Mouse (Mus musculus): ENCODE data around the gene Lama5.
"Not testable (repeated sequence)": the region's sequence is repeated elsewhere in the genome, so short reads cannot be mapped to it uniquely, and the experiment has no call there.

Gene Lama5

GRCm38 (mm10) chr2:180200681-180201080 is 25.0 kb downstream of the Lama5 start:
- DNase-seq (ENCODE audit: low spot score in 2 of 2): no peak

GRCm38 (mm10) chr2:180198782-180199181 is 26.9 kb downstream of the Lama5 start:
- no peak for DNase-seq (ENCODE audit: low spot score in 2 of 2)

- no peak for DNase-seq (ENCODE audit: low spot score in 2 of 2)
Observed at GRCm38 (mm10) chr2:180197323-180198037, 28.2 kb downstream of the Lama5 start.

- DNase-seq (ENCODE audit: low spot score in 2 of 2): no peak
Observed at GRCm38 (mm10) chr2:180196610-180197322, 28.9 kb downstream of the Lama5 start.

GRCm38 (mm10) chr2:180187362-180187761 is 38.3 kb downstream of the Lama5 start:
- DNase-seq (ENCODE audit: low spot score in 2 of 2): no peak

- no peak for DNase-seq (ENCODE audit: low spot score in 2 of 2)
Observed at GRCm38 (mm10) chr2:180185686-180186085, 40.0 kb downstream of the Lama5 start.

- DNase-seq (ENCODE audit: low spot score in 2 of 2): no peak
Observed at GRCm38 (mm10) chr2:180184752-180185109, 40.9 kb downstream of the Lama5 start.

- no peak for DNase-seq (ENCODE audit: low spot score in 2 of 2)
Observed at GRCm38 (mm10) chr2:180184011-180184751, 41.5 kb downstream of the Lama5 start.

GRCm38 (mm10) chr2:180181542-180181941 is 44.1 kb downstream of the Lama5 start:
- DNase-seq (ENCODE audit: low spot score in 2 of 2): no peak

GRCm38 (mm10) chr2:180175725-180176124 is 49.9 kb downstream of the Lama5 start:
- DNase-seq (ENCODE audit: low spot score in 2 of 2): no peak

GRCm38 (mm10) chr2:180174121-180174520 is 51.5 kb downstream of the Lama5 start:
- no peak for DNase-seq (ENCODE audit: low spot score in 2 of 2)

- not testable (repeated sequence) for DNase-seq (ENCODE audit: low spot score in 2 of 2)
Observed at GRCm38 (mm10) chr2:180173711-180174110, 51.9 kb downstream of the Lama5 start.

GRCm38 (mm10) chr2:180173163-180173562 is 52.5 kb downstream of the Lama5 start:
- DNase-seq (ENCODE audit: low spot score in 2 of 2): no peak

- DNase-seq (ENCODE audit: low spot score in 2 of 2): no peak
Observed at GRCm38 (mm10) chr2:180172152-180172551, 53.5 kb downstream of the Lama5 start.

GRCm38 (mm10) chr2:180171522-180172070 is 54.1 kb downstream of the Lama5 start:
- DNase-seq (ENCODE audit: low spot score in 2 of 2): no peak

- peak; percentile 96 to 99 for DNase-seq (ENCODE audit: low spot score in 2 of 2)
Observed at GRCm38 (mm10) chr2:180170806-180171521, 54.7 kb downstream of the Lama5 start, which contains the start of gene Adrm1. Gene Adrm1 (plus strand): TSS chr2:180171485.

- DNase-seq (ENCODE audit: low spot score in 2 of 2): no peak
Observed at GRCm38 (mm10) chr2:180170151-180170805, 55.4 kb downstream of the Lama5 start.

GRCm38 (mm10) chr2:180166869-180167268 is 58.8 kb downstream of the Lama5 start:
- DNase-seq (ENCODE audit: low spot score in 2 of 2): no peak

GRCm38 (mm10) chr2:180165855-180166254 is 59.8 kb downstream of the Lama5 start:
- DNase-seq (ENCODE audit: low spot score in 2 of 2): no peak

- DNase-seq (ENCODE audit: low spot score in 2 of 2): no peak
Observed at GRCm38 (mm10) chr2:180158627-180159026, 67.0 kb downstream of the Lama5 start.

GRCm38 (mm10) chr2:180154796-180155195 is 70.9 kb downstream of the Lama5 start:
- DNase-seq (ENCODE audit: low spot score in 2 of 2): no peak
